Mouse (Mus musculus): ENCODE data around the gene Slc44a1. TPM values are rescaled to one million over a fixed set of nuclear protein-coding genes. Genes with fewer than 3 reads are reported as not detected.

The Slc44a1 gene
- polyA plus RNA-seq, 1 experiment from 2014 or later = 51.5 TPM

DNA sequence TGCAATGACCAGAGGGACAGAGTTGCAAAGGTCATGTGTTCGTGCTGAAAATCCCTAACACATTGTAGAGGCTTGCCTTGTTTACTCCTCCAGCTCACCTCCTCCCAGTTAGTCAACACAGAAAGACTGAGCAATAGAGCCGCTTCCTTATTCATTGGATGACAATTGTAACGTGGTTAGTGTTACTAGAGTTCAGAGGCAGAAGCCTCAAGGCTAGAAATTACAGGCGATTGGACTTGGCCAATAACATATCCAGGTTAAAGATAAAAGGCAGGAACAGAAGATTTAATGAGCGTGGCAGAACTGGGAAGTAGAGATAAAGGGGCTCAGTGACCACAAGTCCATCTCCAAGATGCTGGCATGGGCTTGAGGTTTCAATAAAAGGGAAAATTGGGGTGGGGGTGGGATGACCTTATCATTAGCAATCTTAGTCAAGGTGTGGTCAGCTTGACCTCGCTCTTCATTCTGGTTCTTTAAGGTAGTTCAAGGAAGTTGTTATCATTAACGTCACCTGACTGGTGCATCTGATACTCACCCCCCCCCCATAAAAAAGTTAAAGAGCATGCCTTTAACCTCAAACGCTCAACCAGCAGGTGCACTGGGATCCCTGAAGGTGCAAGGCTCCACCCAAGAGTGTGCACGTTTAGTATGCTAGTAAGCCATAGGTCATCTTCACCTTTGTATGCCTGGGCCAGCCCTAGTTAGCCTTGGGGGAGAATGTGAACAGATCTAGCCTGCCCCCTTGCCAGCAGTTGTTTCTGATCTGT lies 26.0 kb upstream of the Slc44a1 start:
- no peak for TF ChIP-seq CTCF (IDR thresholded peaks at IDR 0.05; ENCODE audit: low read depth)
- Histone ChIP-seq H3K4me2 (no peak overlapping the region), H3K4me1 (ENCODE audit: insufficient read depth) (no peaks in the 10 kb centered on the region), H3K27me3 (ENCODE audit: insufficient read depth, low read length) (no peaks in the 10 kb centered on the region), H3K4me3 (ENCODE audit: low read depth, low read length) (no peak overlapping the region), H3K9ac (no peak overlapping the region), H3K27ac (ENCODE audit: low read depth) (no peak overlapping the region), H3K9me3 (ENCODE audit: low read depth, low read length) (no peaks in the 10 kb centered on the region), H3K36me3 (ENCODE audit: insufficient read depth) (no peaks in the 10 kb centered on the region)
- ATAC-seq (ENCODE audit: insufficient read depth) (no peak), DNase-seq (no peak)
- WGBS = 75% methylated on average over 9 of the region's 9 CpGs

DNA sequence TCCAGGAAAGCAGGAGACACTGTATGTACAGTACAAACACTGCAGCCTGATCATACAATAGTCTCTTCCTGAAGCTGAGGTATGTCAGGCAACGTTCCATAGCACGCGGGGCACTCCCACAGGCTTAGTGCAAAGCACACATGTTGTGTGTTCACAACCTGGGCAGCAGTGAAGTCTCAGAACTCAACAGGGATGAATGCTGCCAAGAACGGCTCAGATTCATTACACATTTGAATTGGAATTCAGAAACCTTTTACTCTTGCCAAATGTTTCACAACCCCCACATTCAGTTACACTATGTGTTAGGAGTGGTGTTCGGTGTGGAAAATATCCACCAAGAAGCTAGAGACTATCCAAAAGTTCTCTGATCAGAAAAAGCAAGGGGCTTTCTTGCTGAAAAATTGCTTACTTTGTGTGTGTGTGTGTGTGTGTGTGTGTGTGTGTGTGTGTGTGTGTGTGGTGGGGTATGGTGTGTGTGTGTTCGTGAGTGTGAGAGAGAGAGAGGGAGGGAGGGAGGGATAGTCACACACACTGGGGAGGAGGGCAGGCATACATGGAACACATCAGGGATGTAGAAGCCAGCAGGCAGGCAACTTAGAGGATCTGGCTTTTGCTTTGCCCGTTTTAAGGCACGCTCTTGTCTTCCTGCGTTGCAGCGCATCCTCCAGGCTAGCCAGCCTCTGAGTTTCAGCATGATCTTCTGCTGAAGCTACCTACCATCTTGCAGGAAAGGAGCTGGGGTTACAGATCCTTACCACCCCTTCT lies 24.2 kb upstream of the Slc44a1 start:
- H3K27me3 ChIP-seq (ENCODE audit: insufficient read depth, low read length) = no peaks in the 10 kb centered on the region
- no peaks in the 10 kb centered on the region for H3K4me1 ChIP-seq (ENCODE audit: insufficient read depth)
- ATAC-seq (ENCODE audit: insufficient read depth) = peak; percentile 87
- H3K9ac ChIP-seq = no peak overlapping the region
- no peaks in the 10 kb centered on the region for H3K9me3 ChIP-seq (ENCODE audit: low read depth, low read length)
- H3K4me3 ChIP-seq (ENCODE audit: low read depth, low read length) = no peak overlapping the region
- H3K4me2 ChIP-seq = no peak overlapping the region
- peak; percentile 85 for DNase-seq
- no peak for TF ChIP-seq CTCF (IDR thresholded peaks at IDR 0.05; ENCODE audit: low read depth)
- peak overlapping the region; percentile 63 for H3K27ac ChIP-seq (ENCODE audit: low read depth)
- H3K36me3 ChIP-seq (ENCODE audit: insufficient read depth) = no peaks in the 10 kb centered on the region
- WGBS = 62% methylated on average over 9 of the region's 10 CpGs

DNA sequence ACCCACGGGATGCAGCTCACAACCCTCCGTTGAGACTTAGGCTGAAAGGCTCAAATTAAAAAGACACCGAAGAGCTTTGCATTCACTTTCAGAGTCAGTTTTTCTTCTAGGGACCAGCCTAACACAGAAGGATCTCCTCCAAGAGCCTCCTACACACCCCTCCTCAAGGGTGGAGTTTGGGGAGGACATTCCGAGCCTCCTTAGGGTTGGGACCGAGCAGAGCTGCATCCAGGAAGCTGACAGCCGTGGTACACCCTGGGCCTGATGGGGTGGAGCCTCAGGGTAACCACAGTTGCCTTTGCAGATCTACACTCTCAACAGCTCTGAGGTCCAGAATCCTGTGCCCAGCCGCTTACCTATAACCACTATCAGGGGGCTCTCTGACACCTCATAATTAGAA lies 23.3 kb upstream of the Slc44a1 start:
- Histone ChIP-seq H3K4me3 (ENCODE audit: low read depth, low read length) (no peak overlapping the region), H3K9me3 (ENCODE audit: low read depth, low read length) (no peaks in the 10 kb centered on the region), H3K4me1 (ENCODE audit: insufficient read depth) (no peaks in the 10 kb centered on the region), H3K27ac (ENCODE audit: low read depth) (0 out of 2 replicates have a peak overlapping the region, but pooled peaks have one; percentile 20), H3K4me2 (no peak overlapping the region), H3K9ac (no peak overlapping the region), H3K27me3 (ENCODE audit: insufficient read depth, low read length) (no peaks in the 10 kb centered on the region), H3K36me3 (ENCODE audit: insufficient read depth) (no peaks in the 10 kb centered on the region)
- no peak for DNase-seq
- no peak for ATAC-seq (ENCODE audit: insufficient read depth)
- 59% methylated on average over 7 of the region's 7 CpGs for WGBS
- TF ChIP-seq CTCF (IDR thresholded peaks at IDR 0.05; ENCODE audit: low read depth) = no peak

- DNase-seq (no peak), ATAC-seq (ENCODE audit: insufficient read depth) (no peak)
- Histone ChIP-seq H3K9ac (no peak overlapping the region), H3K4me2 (no peak overlapping the region), H3K4me3 (ENCODE audit: low read depth, low read length) (no peak overlapping the region), H3K27me3 (ENCODE audit: insufficient read depth, low read length) (no peaks in the 10 kb centered on the region), H3K4me1 (ENCODE audit: insufficient read depth) (no peaks in the 10 kb centered on the region), H3K27ac (ENCODE audit: low read depth) (no peak overlapping the region), H3K36me3 (ENCODE audit: insufficient read depth) (no peaks in the 10 kb centered on the region), H3K9me3 (ENCODE audit: low read depth, low read length) (no peaks in the 10 kb centered on the region)
- peak; percentile 34 for TF ChIP-seq CTCF (IDR thresholded peaks at IDR 0.05; ENCODE audit: low read depth)
- 67% methylated on average over 2 of the region's 2 CpGs for WGBS
Measured at GRCm38 (mm10) chr4:53422799-53423198, 17.4 kb upstream of the Slc44a1 start.

DNA sequence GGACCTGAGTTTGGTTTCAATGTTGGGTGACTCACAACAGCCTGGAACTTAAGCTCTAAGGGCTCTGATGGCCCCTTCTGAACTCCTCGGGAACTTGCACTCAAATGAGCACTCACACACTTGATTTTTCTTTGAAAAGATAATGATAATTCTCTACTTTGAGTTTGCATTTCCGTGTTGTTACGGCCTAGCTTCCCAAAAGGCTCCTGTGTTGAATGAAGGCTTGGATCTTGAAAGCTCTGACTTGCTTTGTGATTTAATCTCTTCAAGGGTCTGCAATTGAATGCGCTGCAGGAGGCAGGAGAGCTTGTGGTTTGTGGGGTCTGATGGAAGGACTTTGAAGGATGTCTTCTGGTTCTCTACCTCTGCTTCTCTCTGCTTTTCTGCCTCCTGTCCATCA lies 13.1 kb upstream of the Slc44a1 start:
- Histone ChIP-seq H3K27me3 (ENCODE audit: insufficient read depth, low read length) (no peaks in the 10 kb centered on the region), H3K4me3 (ENCODE audit: low read depth, low read length) (no peak overlapping the region), H3K36me3 (ENCODE audit: insufficient read depth) (no peaks in the 10 kb centered on the region), H3K27ac (ENCODE audit: low read depth) (no peak overlapping the region), H3K9ac (no peak overlapping the region), H3K9me3 (ENCODE audit: low read depth, low read length) (no peaks in the 10 kb centered on the region), H3K4me1 (ENCODE audit: insufficient read depth) (no peaks in the 10 kb centered on the region), H3K4me2 (no peak overlapping the region)
- DNase-seq = no peak
- ATAC-seq (ENCODE audit: insufficient read depth) = no peak
- TF ChIP-seq CTCF (IDR thresholded peaks at IDR 0.05; ENCODE audit: low read depth) = no peak
- 72% methylated on average over 4 of the region's 4 CpGs for WGBS

DNA sequence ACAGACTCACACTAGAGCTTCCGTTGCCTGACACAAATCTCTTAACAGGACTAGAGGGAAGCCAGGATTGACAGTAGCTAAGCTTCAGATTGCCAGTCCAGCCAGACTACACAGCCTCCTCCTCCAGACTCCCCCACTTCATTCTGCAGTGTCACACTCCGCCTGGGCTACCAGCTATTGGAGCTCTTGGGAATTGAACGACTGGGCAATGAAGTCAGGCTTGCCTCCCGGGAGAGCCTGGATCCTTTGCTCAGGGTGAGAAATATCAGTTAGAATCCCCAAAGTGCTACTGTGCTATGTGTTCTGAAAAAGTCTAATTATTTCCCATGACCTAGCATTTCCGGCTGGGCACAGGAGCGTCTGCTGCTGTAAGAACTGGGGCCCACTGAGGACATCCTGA lies 9.7 kb upstream of the Slc44a1 start:
- H3K9ac ChIP-seq = no peak overlapping the region
- H3K36me3 ChIP-seq (ENCODE audit: insufficient read depth) = no peaks in the 10 kb centered on the region
- no peak overlapping the region for H3K4me3 ChIP-seq (ENCODE audit: low read depth, low read length)
- no peak overlapping the region for H3K27ac ChIP-seq (ENCODE audit: low read depth)
- H3K9me3 ChIP-seq (ENCODE audit: low read depth, low read length) = no peaks in the 10 kb centered on the region
- TF ChIP-seq CTCF (IDR thresholded peaks at IDR 0.05; ENCODE audit: low read depth) = no peak
- H3K4me1 ChIP-seq (ENCODE audit: insufficient read depth) = no peaks in the 10 kb centered on the region
- 29% methylated on average over 6 of the region's 6 CpGs for WGBS
- no peaks in the 10 kb centered on the region for H3K27me3 ChIP-seq (ENCODE audit: insufficient read depth, low read length)
- DNase-seq (no peak), ATAC-seq (ENCODE audit: insufficient read depth) (no peak)
- H3K4me2 ChIP-seq = no peak overlapping the region

DNA sequence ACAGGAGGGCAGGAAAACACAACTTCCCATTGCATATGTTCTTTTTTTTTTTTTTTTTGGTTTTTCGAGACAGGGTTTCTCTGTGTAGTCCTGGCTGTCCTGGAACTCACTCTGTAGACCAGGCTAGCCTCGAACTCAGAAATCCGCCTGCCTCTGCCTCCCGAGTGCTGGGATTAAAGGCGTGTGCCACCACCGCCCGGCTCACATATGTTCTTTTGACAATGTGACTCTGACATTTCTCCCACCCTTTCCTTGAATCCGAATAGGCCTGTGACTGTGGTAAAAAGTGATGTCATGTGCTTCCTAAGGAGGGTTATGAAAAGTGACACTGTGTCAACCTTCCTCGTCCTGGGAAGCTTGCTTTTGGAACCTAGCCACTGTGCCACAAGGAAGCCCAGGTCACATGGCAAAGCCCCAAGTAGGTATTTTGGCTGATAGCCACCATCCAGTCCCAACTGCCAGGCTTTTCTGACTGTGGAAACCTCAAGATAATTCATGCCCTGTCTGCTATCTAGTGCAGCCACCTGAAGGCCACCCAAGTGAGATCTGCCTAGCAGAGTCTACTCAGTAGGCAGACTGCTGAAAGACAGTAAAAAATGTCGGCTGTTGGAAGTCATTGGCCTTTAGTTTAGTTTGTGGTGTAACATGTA lies 8.5 kb upstream of the Slc44a1 start:
- no peak for DNase-seq
- H3K27me3 ChIP-seq (ENCODE audit: insufficient read depth, low read length) = no peaks in the 10 kb centered on the region
- TF ChIP-seq CTCF (IDR thresholded peaks at IDR 0.05; ENCODE audit: low read depth) = no peak
- no peaks in the 10 kb centered on the region for H3K36me3 ChIP-seq (ENCODE audit: insufficient read depth)
- H3K27ac ChIP-seq (ENCODE audit: low read depth) = no peak overlapping the region
- H3K4me3 ChIP-seq (ENCODE audit: low read depth, low read length) = no peak overlapping the region
- no peaks in the 10 kb centered on the region for H3K4me1 ChIP-seq (ENCODE audit: insufficient read depth)
- H3K9ac ChIP-seq = no peak overlapping the region
- no peaks in the 10 kb centered on the region for H3K9me3 ChIP-seq (ENCODE audit: low read depth, low read length)
- 75% methylated on average over 7 of the region's 10 CpGs for WGBS
- no peak for ATAC-seq (ENCODE audit: insufficient read depth)
- no peak overlapping the region for H3K4me2 ChIP-seq
